Mouse (Mus musculus): ENCODE results near the gene Rhox3c.
"Not testable (repeated sequence)": the region's sequence is repeated elsewhere in the genome, so short reads cannot be mapped to it uniquely, and the experiment has no call there.

Gene Rhox3c

GRCm38 (mm10) chrX:37458285-37458684 is at the start of gene Rhox3c:
Gene Rhox3c, plus strand, starts transcription at chrX:37458585.
- DNase-seq (ENCODE audit: low spot score in 2 of 2), result not testable (repeated sequence)

GRCm38 (mm10) chrX:37411767-37412166 is 46.6 kb upstream of the Rhox3c start, which contains the start of gene Rhox2b:
Gene Rhox2b, plus strand, starts transcription at chrX:37412067.
- DNase-seq (ENCODE audit: low spot score in 2 of 2), result not testable (repeated sequence)

GRCm38 (mm10) chrX:37432194-37432593 is 26.2 kb upstream of the Rhox3c start, which contains the start of gene Rhox4b:
Gene Rhox4b, plus strand, starts transcription at chrX:37432494.
- DNase-seq (ENCODE audit: low spot score in 2 of 2), result not testable (repeated sequence)

GRCm38 (mm10) chrX:37453380-37453779 is 5.0 kb upstream of the Rhox3c start, which contains the start of gene Rhox2c:
Gene Rhox2c, plus strand, starts transcription at chrX:37453680.
- DNase-seq (ENCODE audit: low spot score in 2 of 2), result not testable (repeated sequence)

GRCm38 (mm10) chrX:37480037-37480436 is 21.7 kb downstream of the Rhox3c start, which contains the start of gene Rhox4c:
Gene Rhox4c, plus strand, starts transcription at chrX:37480337.
- not testable (repeated sequence) for DNase-seq (ENCODE audit: low spot score in 2 of 2)

- not testable (repeated sequence) for DNase-seq (ENCODE audit: low spot score in 2 of 2)
These were observed 55.7 kb downstream of the Rhox3c start, which contains the start of gene Rhox4d for GRCm38 (mm10) chrX:37514059-37514458. Gene Rhox4d, plus strand, starts transcription at chrX:37514359.

Data from urinary bladder, postnatal 36 days (tissue).